Mouse (Mus musculus) MEL (cell line): ENCODE measurements around the gene Ccdc162. TPM values are rescaled to one million over a fixed set of nuclear protein-coding genes. Genes with fewer than 3 reads are reported as not detected.

Source experiments
- DNase-seq: peaks from one replicate; pipeline ENCODE4 v3.0.0; 2011; ENCODE audit warnings: low read depth, low spot score
- H3K27ac ChIP-seq: 2 replicates; pipeline ENCODE4 v1.5.1; 2012; ENCODE audit warnings: low read depth, mild to moderate bottlenecking, control low read depth, low read length, moderate library complexity; ENCODE audit not compliant: control insufficient read depth
- H3K27me3 ChIP-seq, 2 experiments: fragments of 150-350 bp in 1 of 2; sonication (generic) in 1 of 2; 2 replicates each; pipeline ENCODE4 v1.6.1; 2012; ENCODE audit warnings: low read length in 2 of 2, mild to moderate bottlenecking in 2 of 2, improper control_type of control experiment in 1 of 2, moderate library complexity in 1 of 2; ENCODE audit not compliant: insufficient read depth in 2 of 2, control insufficient read depth in 1 of 2
- H3K36me3 ChIP-seq, 2 experiments: 2 replicates each; pipeline ENCODE4 v1.6.1; 2012 to 2014; ENCODE audit warnings: low read length in 2 of 2, improper control_type of control experiment in 1 of 2, inconsistent platforms in 1 of 2, mild to moderate bottlenecking in 1 of 2; ENCODE audit not compliant: insufficient read depth in 2 of 2, control insufficient read depth in 1 of 2
- H3K4me1 ChIP-seq, 2 experiments: fragments of 150-350 bp in 1 of 2; sonication (generic) in 1 of 2; 2 replicates each; pipeline ENCODE4 v1.6.1; 2012; ENCODE audit warnings: low read length in 2 of 2, improper control_type of control experiment in 1 of 2, mild to moderate bottlenecking in 1 of 2; ENCODE audit not compliant: insufficient read depth in 2 of 2, control insufficient read depth in 1 of 2
- H3K4me3 ChIP-seq, 2 experiments: fragments of 150-350 bp in 1 of 2; sonication (generic) in 1 of 2; 2 replicates each; pipeline ENCODE4 v1.5.1; 2012; ENCODE audit warnings: low read depth in 2 of 2, low read length in 2 of 2, mild to moderate bottlenecking in 2 of 2, moderate library complexity in 2 of 2, control low read depth in 1 of 2, improper control_type of control experiment in 1 of 2; ENCODE audit not compliant: control insufficient read depth in 1 of 2, insufficient read depth in 1 of 2
- H3K79me2 ChIP-seq: 2 replicates; pipeline ENCODE4 v1.6.1; 2012; ENCODE audit warnings: mild to moderate bottlenecking, low read length, moderate library complexity; ENCODE audit not compliant: control insufficient read depth, poor library complexity, insufficient read depth
- H3K9ac ChIP-seq: 2 replicates; pipeline ENCODE4 v1.6.1; 2012; ENCODE audit warnings: low read depth, mild to moderate bottlenecking, control low read depth, low read length, moderate library complexity; ENCODE audit not compliant: control insufficient read depth, poor library complexity, severe bottlenecking
- H3K9me3 ChIP-seq: fragments of 150-350 bp; sonication (generic); replicated peaks from 2 replicates; pipeline ENCODE4 v1.6.1; 2012; ENCODE audit warnings: mild to moderate bottlenecking, low read length, improper control_type of control experiment, moderate library complexity; ENCODE audit not compliant: insufficient read depth
- CHD1 ChIP-seq: IDR thresholded peaks from 2 replicates; pipeline ENCODE4 v1.6.1; 2012; ENCODE audit warnings: low read depth, mild to moderate bottlenecking, inconsistent platforms, low read length, improper control_type of control experiment
- CTCF ChIP-seq, 3 experiments: IDR thresholded peaks in 2 of 3; conservative IDR thresholded peaks in 1 of 3; 2 replicates each; pipeline ENCODE4 v1.5.1; 2011 to 2012; ENCODE audit warnings: low read length in 3 of 3, low read depth in 2 of 3, mild to moderate bottlenecking in 2 of 3, improper control_type of control experiment in 1 of 3, inconsistent platforms in 1 of 3, mixed read lengths in 1 of 3, moderate library complexity in 1 of 3; ENCODE audit not compliant: control insufficient read depth in 1 of 3, insufficient read depth in 1 of 3, poor library complexity in 1 of 3, severe bottlenecking in 1 of 3
- E2F4 ChIP-seq: IDR thresholded peaks from 2 replicates; pipeline ENCODE4 v1.6.1; 2011; ENCODE audit warnings: low read depth, low read length, improper control_type of control experiment, borderline replicate concordance
- ELF1 ChIP-seq: IDR thresholded peaks from 2 replicates; pipeline ENCODE4 v1.6.1; 2014; ENCODE audit warnings: low read depth, mild to moderate bottlenecking, inconsistent platforms, low read length, improper control_type of control experiment, moderate library complexity
- EP300 ChIP-seq, 2 experiments: IDR thresholded peaks; 2 replicates each; pipeline ENCODE4 v1.6.1; 2011; ENCODE audit warnings: improper control_type of control experiment in 2 of 2, low read length in 2 of 2, low read depth in 1 of 2, mild to moderate bottlenecking in 1 of 2
- GATA1 ChIP-seq: IDR thresholded peaks from 2 replicates; pipeline ENCODE4 v1.6.1; 2011; ENCODE audit warnings: low read depth, low read length, improper control_type of control experiment
- JUND ChIP-seq: IDR thresholded peaks from 2 replicates; pipeline ENCODE4 v1.6.1; 2011; ENCODE audit warnings: low read depth, mild to moderate bottlenecking, improper control_type of control experiment, low read length
- MAFK ChIP-seq: IDR thresholded peaks from 2 replicates; pipeline ENCODE4 v1.6.1; 2011; ENCODE audit warnings: low read depth, mild to moderate bottlenecking, low read length, improper control_type of control experiment, borderline replicate concordance
- MAZ ChIP-seq: IDR thresholded peaks from 2 replicates; pipeline ENCODE4 v1.6.1; 2012; ENCODE audit warnings: low read depth, mild to moderate bottlenecking, inconsistent platforms, low read length, improper control_type of control experiment
- MEF2A ChIP-seq: IDR thresholded peaks from 2 replicates; pipeline ENCODE4 v1.6.1; 2014; ENCODE audit warnings: low read depth, mild to moderate bottlenecking, inconsistent platforms, low read length, improper control_type of control experiment; ENCODE audit not compliant: poor library complexity, insufficient replicate concordance, severe bottlenecking; ENCODE audit errors: extremely low read depth
- MXI1 ChIP-seq: IDR thresholded peaks from 2 replicates; pipeline ENCODE4 v1.6.1; 2011; ENCODE audit warnings: mild to moderate bottlenecking, low read depth, low read length, improper control_type of control experiment
- MYC ChIP-seq: IDR thresholded peaks from 2 replicates; pipeline ENCODE4 v1.6.1; 2011; ENCODE audit warnings: low read depth, mild to moderate bottlenecking, low read length, improper control_type of control experiment, moderate library complexity
- NELFE ChIP-seq: IDR thresholded peaks from 2 replicates; pipeline ENCODE4 v1.6.1; 2011; ENCODE audit warnings: low read depth, low read length, improper control_type of control experiment
- POLR2A ChIP-seq, 2 experiments: IDR thresholded peaks; 2 replicates each; pipeline ENCODE4 v1.6.1; 2011 to 2012; ENCODE audit warnings: low read length in 2 of 2, mild to moderate bottlenecking in 2 of 2, control low read depth in 1 of 2, improper control_type of control experiment in 1 of 2, low read depth in 1 of 2, moderate library complexity in 1 of 2; ENCODE audit not compliant: control insufficient read depth in 1 of 2, insufficient read depth in 1 of 2, poor library complexity in 1 of 2
- RCOR1 ChIP-seq: IDR thresholded peaks from 2 replicates; pipeline ENCODE4 v1.6.1; 2012; ENCODE audit warnings: low read depth, mild to moderate bottlenecking, inconsistent platforms, low read length, improper control_type of control experiment
- SIN3A ChIP-seq: IDR thresholded peaks from 2 replicates; pipeline ENCODE4 v1.6.1; 2012; ENCODE audit warnings: low read length, improper control_type of control experiment, inconsistent platforms
- TAL1 ChIP-seq: IDR thresholded peaks from 2 replicates; pipeline ENCODE4 v1.6.1; 2012; ENCODE audit warnings: mild to moderate bottlenecking, inconsistent platforms, low read length, moderate library complexity, mixed read lengths
- UBTF ChIP-seq: IDR thresholded peaks from 2 replicates; pipeline ENCODE4 v1.6.1; 2012; ENCODE audit warnings: low read depth, mild to moderate bottlenecking, inconsistent platforms, low read length, improper control_type of control experiment, moderate library complexity, borderline replicate concordance; ENCODE audit not compliant: insufficient read depth
- USF2 ChIP-seq, 2 experiments: IDR thresholded peaks; 2 replicates each; pipeline ENCODE4 v1.6.1; 2011 to 2012; ENCODE audit warnings: improper control_type of control experiment in 2 of 2, low read length in 2 of 2, borderline replicate concordance in 1 of 2, inconsistent platforms in 1 of 2, low read depth in 1 of 2, mild to moderate bottlenecking in 1 of 2; ENCODE audit not compliant: insufficient read depth in 1 of 2
- polyA plus RNA-seq, 2 experiments: library from polyadenylated mRNA; stranded (reverse) in 1 of 2; unstranded in 1 of 2; fragments of >175 nt in 1 of 2; fragments of >200 nt in 1 of 2; gene quantifications; 2 replicates each; pipeline versions ENCODE4 v1.2.1 to v1.2.4; 2012; ENCODE audit warnings: low replicate concordance in 2 of 2, low read depth in 1 of 2; ENCODE audit not compliant: insufficient read length in 2 of 2, insufficient read depth in 1 of 2, missing spikeins in 1 of 2
- total RNA-seq: library from RNA; depleted of rRNA; stranded (reverse); fragments of 300-350 nt; gene quantifications from 2 replicates; pipeline ENCODE4 v1.2.3, GENCODE M21; 2012

The Ccdc162 gene
- total and polyA plus RNA-seq, 3 experiments, result 0.06 TPM; not detected in 2

DNA sequence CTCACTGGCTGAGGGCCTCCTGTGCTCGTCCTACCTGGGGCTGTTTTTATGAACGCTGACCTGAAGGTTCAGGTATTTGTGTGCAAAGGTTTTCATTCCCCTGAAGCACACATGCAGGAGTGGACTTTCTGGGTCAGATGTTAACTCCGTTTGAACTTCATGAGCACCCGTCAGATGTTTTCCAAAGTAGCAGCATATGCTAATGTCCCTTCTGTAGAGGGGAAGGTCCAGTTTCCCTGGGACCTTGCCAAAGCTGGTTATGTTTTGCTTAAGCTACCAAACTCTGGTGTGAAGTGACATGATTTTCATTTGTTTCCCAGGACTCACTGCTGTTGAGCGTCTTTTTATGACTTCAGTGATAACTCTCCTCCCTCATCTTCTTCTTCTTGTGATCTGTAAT is 16.8 kb downstream of the Ccdc162 start:
- H3K9me3 ChIP-seq, result no peaks in the 10 kb centered on the region
- no peak for DNase-seq
- peaks cover 0 to 2% of the 10 kb centered on the region in 2 experiments; a peak in 3 of 4 replicates for H3K27me3 ChIP-seq
- H3K9ac ChIP-seq, result no peak overlapping the region
- no peaks in the 10 kb centered on the region for H3K36me3 ChIP-seq
- no peak overlapping the region for H3K4me3 ChIP-seq
- H3K79me2 ChIP-seq, result no peaks in the 10 kb centered on the region
- H3K4me1 ChIP-seq, result no peaks in the 10 kb centered on the region
- TF ChIP-seq MAFK, result no peak
- H3K27ac ChIP-seq, result no peak overlapping the region

DNA sequence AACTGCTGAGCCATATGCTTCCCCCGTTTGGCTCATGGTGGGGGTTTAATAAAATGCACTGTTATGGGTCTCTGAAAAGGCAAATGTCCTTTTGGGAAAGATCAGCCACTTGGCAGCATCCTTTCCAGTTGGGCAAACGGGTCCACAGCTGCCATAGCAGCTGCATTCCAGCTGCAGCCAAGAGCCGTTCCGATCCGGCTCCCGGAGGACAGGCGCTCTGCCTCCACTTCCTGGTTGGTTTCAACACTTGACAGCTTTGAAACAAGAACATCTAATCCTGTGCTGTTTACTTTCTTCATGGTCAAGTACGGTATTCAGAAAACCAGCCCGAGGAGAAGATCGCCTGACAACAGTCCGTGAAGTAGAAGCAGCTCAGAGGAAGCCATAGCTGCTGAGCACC is 19.4 kb downstream of the Ccdc162 start:
- no peak overlapping the region for H3K4me3 ChIP-seq
- no peaks in the 10 kb centered on the region for H3K4me1 ChIP-seq
- H3K79me2 ChIP-seq, result no peaks in the 10 kb centered on the region
- H3K27me3 ChIP-seq, result peaks cover 0 to 2% of the 10 kb centered on the region in 2 experiments; a peak in 3 of 4 replicates
- no peak overlapping the region for H3K9ac ChIP-seq
- H3K9me3 ChIP-seq, result no peaks in the 10 kb centered on the region
- no peak for DNase-seq
- TF ChIP-seq EP300 (IDR thresholded peaks at IDR 0.05; ENCODE audit: low read depth in 1 of 2, low read length in 2 of 2) (no peak), CTCF (IDR thresholded peaks at IDR 0.05 in 2 of 3, conservative IDR thresholded peaks at IDR 0.05 in 1 of 3; ENCODE audit: control insufficient read depth in 1 of 3, insufficient read depth in 1 of 3, low read depth in 2 of 3, low read length in 3 of 3, poor library complexity in 1 of 3, severe bottlenecking in 1 of 3) (no peak), MAZ (no peak), GATA1 (no peak), MXI1 (no peak), NELFE (no peak), UBTF (no peak), E2F4 (no peak), TAL1 (no peak), RCOR1 (no peak), USF2 (IDR thresholded peaks at IDR 0.05; ENCODE audit: borderline replicate concordance in 1 of 2, insufficient read depth in 1 of 2, low read depth in 1 of 2, low read length in 2 of 2) (no peak), MYC (no peak), MEF2A (no peak), POLR2A (IDR thresholded peaks at IDR 0.05; ENCODE audit: control insufficient read depth in 1 of 2, insufficient read depth in 1 of 2, low read depth in 1 of 2, low read length in 2 of 2, poor library complexity in 1 of 2) (no peak), ELF1 (no peak), JUND (no peak), SIN3A (no peak), MAFK (no peak), CHD1 (no peak)
- H3K36me3 ChIP-seq, result no peaks in the 10 kb centered on the region
- no peak overlapping the region for H3K27ac ChIP-seq
